Mouse (Mus musculus): Measurements from ENCODE around the gene Kiz. TPM values are rescaled to one million over a fixed set of nuclear protein-coding genes. Genes with fewer than 3 reads are reported as not detected.

Gene Kiz
- total and polyA plus RNA-seq, 2 experiments from 2014 or later: 6.9 to 18.6 TPM

- H3K27me3 ChIP-seq (ENCODE audit: insufficient read depth, low read length): no peaks in the 10 kb centered on the region
- no peak overlapping the region for H3K4me2 ChIP-seq (ENCODE audit: low read depth, low read length)
- H3K4me1 ChIP-seq (ENCODE audit: insufficient read depth, low read length): no peaks in the 10 kb centered on the region
- no peak overlapping the region for H3K27ac ChIP-seq
- DNase-seq (ENCODE audit: low spot score): no peak
- no peak overlapping the region for H3K4me3 ChIP-seq (ENCODE audit: low read length)
- H3K9me3 ChIP-seq (ENCODE audit: low read length): no peaks in the 10 kb centered on the region
- ATAC-seq: no peak
- no peak for TF ChIP-seq CTCF (IDR thresholded peaks at IDR 0.05; ENCODE audit: low read depth)
- H3K36me3 ChIP-seq (ENCODE audit: insufficient read depth, low read length): no peaks in the 10 kb centered on the region
- 90% methylated on average over 3 of the region's 3 CpGs for WGBS
- no peak overlapping the region for H3K9ac ChIP-seq (replicated peaks; ENCODE audit: low read length)
Measured at GRCm38 (mm10) chr2:146975024-146975423, 119.4 kb downstream of the Kiz start.

DNA sequence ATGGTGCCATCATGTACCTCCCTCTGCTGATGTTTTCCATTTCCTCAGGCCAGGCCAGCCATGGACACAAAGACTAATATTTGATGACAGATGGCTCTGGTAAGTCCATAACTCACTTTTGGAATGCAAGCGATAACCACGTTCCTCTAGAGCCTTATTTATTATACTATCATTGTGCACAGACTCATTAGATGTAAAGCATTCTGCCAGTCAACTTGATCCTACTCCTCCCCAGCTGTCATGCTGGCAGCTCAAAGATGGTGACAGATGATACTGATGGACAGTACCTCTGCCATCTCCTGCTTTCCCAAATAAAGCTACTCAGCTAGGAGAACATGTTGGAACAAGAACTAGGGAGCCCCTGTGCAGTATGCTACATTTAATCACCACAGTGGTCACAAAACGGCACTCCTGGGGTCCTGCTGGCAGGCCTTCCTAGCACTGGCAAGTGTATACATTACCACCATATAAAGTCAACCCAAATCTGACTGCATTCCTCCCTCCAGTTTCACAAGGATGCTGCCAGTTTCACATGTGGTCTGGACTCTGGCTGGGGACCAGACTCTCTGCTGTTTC is 119.9 kb downstream of the Kiz start:
- DNase-seq (ENCODE audit: low spot score): peak; percentile 10
- Histone ChIP-seq H3K4me2 (ENCODE audit: low read depth, low read length) (no peak overlapping the region), H3K27ac (no peak overlapping the region), H3K4me3 (ENCODE audit: low read length) (no peak overlapping the region), H3K9me3 (ENCODE audit: low read length) (no peaks in the 10 kb centered on the region), H3K36me3 (ENCODE audit: insufficient read depth, low read length) (no peaks in the 10 kb centered on the region), H3K9ac (replicated peaks; ENCODE audit: low read length) (no peak overlapping the region), H3K4me1 (ENCODE audit: insufficient read depth, low read length) (no peaks in the 10 kb centered on the region), H3K27me3 (ENCODE audit: insufficient read depth, low read length) (no peaks in the 10 kb centered on the region)
- no peak for ATAC-seq
- TF ChIP-seq CTCF (IDR thresholded peaks at IDR 0.05; ENCODE audit: low read depth): no peak
- 71% methylated on average over 3 of the region's 3 CpGs for WGBS

- DNase-seq (ENCODE audit: low spot score): no peak
Measured at GRCm38 (mm10) chr2:146982786-146983185, 127.1 kb downstream of the Kiz start.

DNA sequence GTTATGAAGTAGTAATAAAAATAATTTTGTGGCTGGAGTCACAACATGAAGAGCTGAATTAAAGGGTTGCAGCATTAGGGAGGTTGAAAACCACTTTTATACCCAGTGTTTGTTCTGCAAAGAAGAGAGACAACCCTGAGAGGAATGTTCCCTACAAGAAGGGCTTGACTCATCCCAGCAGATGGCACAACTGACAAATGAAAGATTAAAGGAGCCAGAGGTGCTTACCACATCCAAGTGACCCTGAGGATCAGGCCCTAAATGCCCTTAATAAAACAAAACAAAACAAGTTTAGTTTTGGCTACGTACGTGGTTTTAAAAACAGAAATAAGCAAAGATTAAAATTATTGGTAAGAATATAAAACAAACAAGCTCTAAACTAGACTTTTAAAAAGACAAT is 129.2 kb downstream of the Kiz start:
- ATAC-seq: no peak
- H3K4me3 ChIP-seq (ENCODE audit: low read length): no peak overlapping the region
- H3K9me3 ChIP-seq (ENCODE audit: low read length): no peaks in the 10 kb centered on the region
- DNase-seq (ENCODE audit: low spot score): no peak
- H3K27me3 ChIP-seq (ENCODE audit: insufficient read depth, low read length): no peaks in the 10 kb centered on the region
- H3K4me2 ChIP-seq (ENCODE audit: low read depth, low read length): no peak overlapping the region
- H3K9ac ChIP-seq (replicated peaks; ENCODE audit: low read length): no peak overlapping the region
- H3K4me1 ChIP-seq (ENCODE audit: insufficient read depth, low read length): no peaks in the 10 kb centered on the region
- H3K27ac ChIP-seq: no peak overlapping the region
- no peak for TF ChIP-seq CTCF (IDR thresholded peaks at IDR 0.05; ENCODE audit: low read depth)
- no peaks in the 10 kb centered on the region for H3K36me3 ChIP-seq (ENCODE audit: insufficient read depth, low read length)
- 92% methylated on average over 2 of the region's 2 CpGs for whole genome bisulfite sequencing

More at GRCm38 (mm10) chr2:146982786-146983185, 127.1 kb downstream of the Kiz start:
- Histone ChIP-seq H3K4me2 (ENCODE audit: low read depth, low read length) (no peak overlapping the region), H3K36me3 (ENCODE audit: insufficient read depth, low read length) (no peaks in the 10 kb centered on the region), H3K9me3 (ENCODE audit: low read length) (no peaks in the 10 kb centered on the region), H3K27me3 (ENCODE audit: insufficient read depth, low read length) (no peaks in the 10 kb centered on the region), H3K9ac (replicated peaks; ENCODE audit: low read length) (no peak overlapping the region), H3K4me3 (ENCODE audit: low read length) (no peak overlapping the region), H3K27ac (no peak overlapping the region), H3K4me1 (ENCODE audit: insufficient read depth, low read length) (no peaks in the 10 kb centered on the region)
- no peak for ATAC-seq
- TF ChIP-seq CTCF (IDR thresholded peaks at IDR 0.05; ENCODE audit: low read depth): no peak
- 85% methylated on average over 2 of the region's 2 CpGs for WGBS

DNA sequence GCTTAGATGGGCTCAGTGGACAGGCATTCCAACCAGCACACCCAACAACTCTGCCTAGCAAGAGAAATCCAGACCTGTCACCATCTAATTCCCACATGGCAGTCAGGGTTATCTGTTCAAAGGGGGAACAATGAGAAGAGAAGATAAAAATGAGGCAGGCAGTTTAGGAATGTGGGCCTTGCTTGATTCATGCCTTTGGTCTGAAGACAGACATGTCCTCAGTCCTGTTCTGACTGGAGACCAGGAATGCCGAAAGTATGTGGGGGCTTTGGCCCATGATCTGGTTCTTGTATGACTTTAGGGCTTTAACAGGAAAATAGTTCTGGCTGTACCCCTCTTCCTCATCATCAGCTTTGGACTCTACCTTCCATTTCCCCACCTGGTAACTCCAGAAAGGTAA is 130.1 kb downstream of the Kiz start:
- H3K36me3 ChIP-seq (ENCODE audit: insufficient read depth, low read length): no peaks in the 10 kb centered on the region
- no peak overlapping the region for H3K27ac ChIP-seq
- WGBS: 86% methylated on average over 1 of the region's 1 CpGs
- H3K9me3 ChIP-seq (ENCODE audit: low read length): no peaks in the 10 kb centered on the region
- ATAC-seq (no peak), DNase-seq (ENCODE audit: low spot score) (no peak)
- TF ChIP-seq CTCF (IDR thresholded peaks at IDR 0.05; ENCODE audit: low read depth): no peak
- no peaks in the 10 kb centered on the region for H3K4me1 ChIP-seq (ENCODE audit: insufficient read depth, low read length)
- no peak overlapping the region for H3K9ac ChIP-seq (replicated peaks; ENCODE audit: low read length)
- no peak overlapping the region for H3K4me2 ChIP-seq (ENCODE audit: low read depth, low read length)
- no peak overlapping the region for H3K4me3 ChIP-seq (ENCODE audit: low read length)
- H3K27me3 ChIP-seq (ENCODE audit: insufficient read depth, low read length): no peaks in the 10 kb centered on the region

GRCm38 (mm10) chr2:146986429-146986828 is 130.8 kb downstream of the Kiz start:
- DNase-seq (ENCODE audit: low spot score): no peak
- H3K4me3 ChIP-seq (ENCODE audit: low read length): no peak overlapping the region
- no peak overlapping the region for H3K4me2 ChIP-seq (ENCODE audit: low read depth, low read length)
- no peaks in the 10 kb centered on the region for H3K27me3 ChIP-seq (ENCODE audit: insufficient read depth, low read length)
- H3K4me1 ChIP-seq (ENCODE audit: insufficient read depth, low read length): no peaks in the 10 kb centered on the region
- TF ChIP-seq CTCF (IDR thresholded peaks at IDR 0.05; ENCODE audit: low read depth): no peak
- H3K9ac ChIP-seq (replicated peaks; ENCODE audit: low read length): no peak overlapping the region
- no peaks in the 10 kb centered on the region for H3K9me3 ChIP-seq (ENCODE audit: low read length)
- ATAC-seq: no peak
- H3K36me3 ChIP-seq (ENCODE audit: insufficient read depth, low read length): no peaks in the 10 kb centered on the region
- H3K27ac ChIP-seq: no peak overlapping the region

GRCm38 (mm10) chr2:147007265-147007664 is 151.6 kb downstream of the Kiz start:
- ATAC-seq (no peak), DNase-seq (ENCODE audit: low spot score) (no peak)
- H3K27ac ChIP-seq: no peak overlapping the region
- no peaks in the 10 kb centered on the region for H3K27me3 ChIP-seq (ENCODE audit: insufficient read depth, low read length)
- H3K4me1 ChIP-seq (ENCODE audit: insufficient read depth, low read length): peaks cover 8% of the 10 kb centered on the region; the same call in 1 of the 2 replicates
- H3K4me3 ChIP-seq (ENCODE audit: low read length): no peak overlapping the region
- WGBS: 83% methylated on average over 2 of the region's 2 CpGs
- no peak overlapping the region for H3K9ac ChIP-seq (replicated peaks; ENCODE audit: low read length)
- H3K36me3 ChIP-seq (ENCODE audit: insufficient read depth, low read length): no peaks in the 10 kb centered on the region
- no peak overlapping the region for H3K4me2 ChIP-seq (ENCODE audit: low read depth, low read length)
- H3K9me3 ChIP-seq (ENCODE audit: low read length): no peaks in the 10 kb centered on the region
- TF ChIP-seq CTCF (IDR thresholded peaks at IDR 0.05; ENCODE audit: low read depth): no peak
